Comparison of ENCODE assay signal across 27 mouse cellular contexts in the genomic region with DNA sequence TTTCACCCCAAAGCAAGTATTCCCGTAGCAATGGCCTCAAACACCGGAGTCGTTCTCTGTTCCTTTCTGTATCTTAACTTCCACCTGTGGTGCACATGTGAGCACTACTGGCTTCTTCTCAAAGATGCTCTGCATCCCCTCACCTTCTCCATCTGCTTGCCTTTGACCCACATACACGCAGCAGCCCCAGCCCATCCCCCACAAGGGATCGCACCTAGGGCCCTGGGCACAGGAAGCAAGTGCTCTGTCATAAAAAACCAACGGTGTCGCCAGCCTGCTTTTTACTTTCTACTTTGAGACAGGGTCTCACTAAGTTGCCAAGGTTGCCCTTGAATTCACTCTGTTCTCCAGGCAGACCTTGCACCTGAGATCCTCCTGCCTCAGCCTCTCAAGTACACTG.
A peak's percentile ranks its signal among the peaks of the same experiment; 100 is the strongest.
DNase-seq lines count a peak whose midpoint lies in the region; ATAC-seq lines count a peak whose summit lies in the region.
"Had no signal": no experiment of that assay in that cellular context is flagged by ENCODE, and none has a peak within 500 bp of the region (broad histone marks: within the 10 kb centered on the region; RNA-seq: fewer than 3 reads in every experiment).

No protein-coding gene starts in this region.

- no peaks in the 10 kb centered on the region for H3K36me3 ChIP-seq in heart, embryonic 13.5 days
- H3K36me3 ChIP-seq: hindbrain, embryonic 12.5 days; intestine, embryonic 15.5 days; limb, embryonic 13.5 days; lung, embryonic 15.5 days; midbrain, embryonic 10.5 days; midbrain, embryonic 15.5 days; neural tube, embryonic 15.5 days had no signal

- H3K27me3 ChIP-seq in heart, embryonic 13.5 days (replicated peaks): no peaks in the 10 kb centered on the region
- H3K27me3 ChIP-seq: hindbrain, embryonic 12.5 days; intestine, embryonic 15.5 days; limb, embryonic 13.5 days; lung, embryonic 15.5 days; midbrain, embryonic 15.5 days; neural tube, embryonic 15.5 days; Patski had no signal

- 82% methylated on average over 7 of the region's 7 CpGs for WGBS in heart, embryonic 13.5 days

- no peak for ATAC-seq in CD4-positive, CD25-positive, alpha-beta regulatory T cell, adult 4 months
- ATAC-seq in heart, embryonic 13.5 days (ENCODE audit: extremely low read depth, insufficient number of reproducible peaks, low FRiP score, low TSS enrichment): no peak
- ATAC-seq: hindbrain, postnatal 0 days; intestine, embryonic 15.5 days; midbrain, embryonic 15.5 days; Patski had no signal

- peak; percentile 11 for DNase-seq in CD4-positive, CD25-positive, alpha-beta regulatory T cell, adult 2 months (ENCODE audit: low read depth, low spot score)
- DNase-seq in heart, adult 18-20 months: no peak
- DNase-seq in thymus, postnatal 0 days (ENCODE audit: low spot score): peak; percentile 61
- DNase-seq in thymus, postnatal 4 days: peak; percentile 74
- DNase-seq in adrenal gland, postnatal 10 days: no peak
- DNase-seq: adrenal gland, postnatal 14 days; cerebellum, adult 11 months; cerebellum, adult 9-11 months; embryo, embryonic 11 days; forebrain, postnatal 0 days; retina, postnatal 1 day; right cerebral cortex, postnatal 14 days; spleen, adult 18-20 months had no signal

- no peak overlapping the region for H3K4me2 ChIP-seq in heart, embryonic 13.5 days
- H3K4me2 ChIP-seq: hindbrain, embryonic 12.5 days; intestine, embryonic 15.5 days; limb, embryonic 13.5 days; liver, embryonic 11.5 days; lung, embryonic 15.5 days; midbrain, embryonic 15.5 days; neural tube, embryonic 15.5 days had no signal

- no peak overlapping the region for H3K9ac ChIP-seq in heart, embryonic 13.5 days
- H3K9ac ChIP-seq: forebrain, postnatal 0 days; hindbrain, embryonic 12.5 days; intestine, embryonic 15.5 days; limb, embryonic 13.5 days; lung, embryonic 15.5 days; midbrain, embryonic 15.5 days; neural tube, embryonic 15.5 days had no signal

- H3K9me3 ChIP-seq in heart, embryonic 13.5 days: no peaks in the 10 kb centered on the region
- H3K9me3 ChIP-seq: hindbrain, embryonic 12.5 days; intestine, embryonic 15.5 days; limb, embryonic 13.5 days; lung, embryonic 15.5 days; midbrain, embryonic 10.5 days; midbrain, embryonic 15.5 days; neural tube, embryonic 15.5 days had no signal

- peaks cover 98% of the 10 kb centered on the region for H3K4me1 ChIP-seq in heart, embryonic 13.5 days
- H3K4me1 ChIP-seq: neural tube, embryonic 15.5 days had no signal

- H3K27ac ChIP-seq in heart, embryonic 13.5 days (replicated peaks): peak overlapping the region; percentile 91
- H3K27ac ChIP-seq: hindbrain, embryonic 12.5 days; hindbrain, postnatal 0 days; intestine, embryonic 15.5 days; layer of hippocampus, adult 2 months; limb, embryonic 13.5 days; lung, embryonic 15.5 days; midbrain, embryonic 10.5 days; midbrain, embryonic 15.5 days; neural tube, embryonic 15.5 days had no signal

- H3K4me3 ChIP-seq in heart, embryonic 13.5 days: no peak overlapping the region
- H3K4me3 ChIP-seq: erythroblast, embryonic 14.5 days; hindbrain, embryonic 12.5 days; intestine, embryonic 15.5 days; layer of hippocampus, adult 2 months; limb, embryonic 13.5 days; lung, embryonic 15.5 days; midbrain, embryonic 10.5 days; midbrain, embryonic 15.5 days; neural tube, embryonic 15.5 days had no signal

Comparison
In these comparisons a context has a peak if more than half of its experiments do, and no peak if none do; other contexts are left out.
1. DNase-seq: peak in CD4-positive, CD25-positive, alpha-beta regulatory T cell, adult 2 months (single experiment), thymus, postnatal 0 days (single experiment) and thymus, postnatal 4 days (single experiment); none in heart, adult 18-20 months (0 of 2) and adrenal gland, postnatal 10 days (single experiment).